Mouse (Mus musculus): ENCODE measurements at regions not wholly inside any gene's neighbourhood (a gene's known extent, or its start where the extent isn't known, plus 50 kb on each side); places are given as distances from the start of the nearest gene placed in this dataset.
A peak's percentile ranks its signal among the peaks of the same experiment; 100 is the strongest.

GRCm38 (mm10) chr1:36012081-36012765, 56.0 kb upstream of the Hs6st1 start:
- Histone ChIP-seq H3K27me3 (ENCODE audit: control insufficient read depth, insufficient read depth, low read length) (no peaks in the 10 kb centered on the region), H3K4me2 (replicated peaks; ENCODE audit: low read depth) (no peak overlapping the region), H3K36me3 (ENCODE audit: control insufficient read depth, insufficient read depth, low read length) (no peaks in the 10 kb centered on the region), H3K4me3 (ENCODE audit: low read depth, low read length) (no peak overlapping the region), H3K9ac (ENCODE audit: low read length) (no peak overlapping the region), H3K27ac (replicated peaks) (no peak overlapping the region), H3K9me3 (ENCODE audit: control insufficient read depth, low read length) (no peaks in the 10 kb centered on the region), H3K4me1 (replicated peaks; ENCODE audit: control insufficient read depth, insufficient read depth) (no peaks in the 10 kb centered on the region)
- TF ChIP-seq EP300 (optimal IDR thresholded peaks at IDR 0.05), result no peak
- no peak for TF ChIP-seq CTCF (IDR thresholded peaks at IDR 0.05; ENCODE audit: low read depth)
- 60% methylated on average over 9 of the region's 9 CpGs for WGBS
- ATAC-seq (ENCODE audit: low FRiP score, low TSS enrichment) (no peak), DNase-seq (ENCODE audit: low spot score) (no peak)

GRCm38 (mm10) chr1:36013823-36014341, 54.3 kb upstream of the Hs6st1 start:
- ATAC-seq (ENCODE audit: low FRiP score, low TSS enrichment) (peak; percentile 53; the same call in 1 of the 2 replicates), DNase-seq (ENCODE audit: low spot score) (peak; percentile 44)
- H3K36me3 ChIP-seq (ENCODE audit: control insufficient read depth, insufficient read depth, low read length), result no peaks in the 10 kb centered on the region
- no peak overlapping the region for H3K4me3 ChIP-seq (ENCODE audit: low read depth, low read length)
- H3K27ac ChIP-seq (replicated peaks), result no peak overlapping the region
- H3K9ac ChIP-seq (ENCODE audit: low read length), result no peak overlapping the region
- H3K4me2 ChIP-seq (replicated peaks; ENCODE audit: low read depth), result no peak overlapping the region
- no peaks in the 10 kb centered on the region for H3K9me3 ChIP-seq (ENCODE audit: control insufficient read depth, low read length)
- WGBS, result 39% methylated on average over 11 of the region's 11 CpGs
- no peaks in the 10 kb centered on the region for H3K4me1 ChIP-seq (replicated peaks; ENCODE audit: control insufficient read depth, insufficient read depth)
- TF ChIP-seq CTCF (IDR thresholded peaks at IDR 0.05; ENCODE audit: low read depth), result no peak
- no peak for TF ChIP-seq EP300 (optimal IDR thresholded peaks at IDR 0.05)
- H3K27me3 ChIP-seq (ENCODE audit: control insufficient read depth, insufficient read depth, low read length), result no peaks in the 10 kb centered on the region

GRCm38 (mm10) chr1:36014372-36014771, 53.8 kb upstream of the Hs6st1 start:
- no peak for DNase-seq (ENCODE audit: low spot score)
- TF ChIP-seq EP300 (optimal IDR thresholded peaks at IDR 0.05) (no peak), CTCF (IDR thresholded peaks at IDR 0.05; ENCODE audit: low read depth) (no peak)
- no peaks in the 10 kb centered on the region for H3K36me3 ChIP-seq (ENCODE audit: control insufficient read depth, insufficient read depth, low read length)
- H3K4me3 ChIP-seq (ENCODE audit: low read depth, low read length), result no peak overlapping the region
- WGBS, result 69% methylated on average over 7 of the region's 7 CpGs
- H3K27ac ChIP-seq (replicated peaks), result no peak overlapping the region
- no peaks in the 10 kb centered on the region for H3K9me3 ChIP-seq (ENCODE audit: control insufficient read depth, low read length)
- no peak for ATAC-seq (ENCODE audit: low FRiP score, low TSS enrichment)
- no peak overlapping the region for H3K4me2 ChIP-seq (replicated peaks; ENCODE audit: low read depth)
- no peaks in the 10 kb centered on the region for H3K4me1 ChIP-seq (replicated peaks; ENCODE audit: control insufficient read depth, insufficient read depth)
- H3K9ac ChIP-seq (ENCODE audit: low read length), result no peak overlapping the region
- no peaks in the 10 kb centered on the region for H3K27me3 ChIP-seq (ENCODE audit: control insufficient read depth, insufficient read depth, low read length)

GRCm38 (mm10) chr1:36015210-36015609, 53.0 kb upstream of the Hs6st1 start:
- DNase-seq (ENCODE audit: low spot score), result no peak
- H3K9me3 ChIP-seq (ENCODE audit: control insufficient read depth, low read length), result no peaks in the 10 kb centered on the region
- no peak overlapping the region for H3K27ac ChIP-seq (replicated peaks)
- WGBS, result 85% methylated on average over 5 of the region's 5 CpGs
- TF ChIP-seq CTCF (IDR thresholded peaks at IDR 0.05; ENCODE audit: low read depth), result no peak
- H3K9ac ChIP-seq (ENCODE audit: low read length), result no peak overlapping the region
- H3K4me2 ChIP-seq (replicated peaks; ENCODE audit: low read depth), result no peak overlapping the region
- H3K4me1 ChIP-seq (replicated peaks; ENCODE audit: control insufficient read depth, insufficient read depth), result no peaks in the 10 kb centered on the region
- no peaks in the 10 kb centered on the region for H3K27me3 ChIP-seq (ENCODE audit: control insufficient read depth, insufficient read depth, low read length)
- ATAC-seq (ENCODE audit: low FRiP score, low TSS enrichment), result no peak
- H3K36me3 ChIP-seq (ENCODE audit: control insufficient read depth, insufficient read depth, low read length), result no peaks in the 10 kb centered on the region
- no peak overlapping the region for H3K4me3 ChIP-seq (ENCODE audit: low read depth, low read length)

GRCm38 (mm10) chr1:36016566-36016965, 51.6 kb upstream of the Hs6st1 start:
- Histone ChIP-seq H3K4me2 (replicated peaks; ENCODE audit: low read depth) (no peak overlapping the region), H3K27ac (replicated peaks) (no peak overlapping the region), H3K4me1 (replicated peaks; ENCODE audit: control insufficient read depth, insufficient read depth) (no peaks in the 10 kb centered on the region), H3K36me3 (ENCODE audit: control insufficient read depth, insufficient read depth, low read length) (no peaks in the 10 kb centered on the region), H3K9ac (ENCODE audit: low read length) (no peak overlapping the region), H3K27me3 (ENCODE audit: control insufficient read depth, insufficient read depth, low read length) (no peaks in the 10 kb centered on the region), H3K4me3 (ENCODE audit: low read depth, low read length) (no peak overlapping the region), H3K9me3 (ENCODE audit: control insufficient read depth, low read length) (no peaks in the 10 kb centered on the region)
- DNase-seq (ENCODE audit: low spot score), result no peak
- WGBS, result 32% methylated on average over 4 of the region's 4 CpGs
- no peak for TF ChIP-seq CTCF (IDR thresholded peaks at IDR 0.05; ENCODE audit: low read depth)
- TF ChIP-seq EP300 (optimal IDR thresholded peaks at IDR 0.05), result no peak
- ATAC-seq (ENCODE audit: low FRiP score, low TSS enrichment), result no peak

GRCm38 (mm10) chr1:36017061-36017461, 51.1 kb upstream of the Hs6st1 start:
- no peak overlapping the region for H3K4me3 ChIP-seq (ENCODE audit: low read depth, low read length)
- no peaks in the 10 kb centered on the region for H3K36me3 ChIP-seq (ENCODE audit: control insufficient read depth, insufficient read depth, low read length)
- H3K27me3 ChIP-seq (ENCODE audit: control insufficient read depth, insufficient read depth, low read length), result no peaks in the 10 kb centered on the region
- ATAC-seq (ENCODE audit: low FRiP score, low TSS enrichment) (no peak), DNase-seq (ENCODE audit: low spot score) (no peak)
- no peak for TF ChIP-seq EP300 (optimal IDR thresholded peaks at IDR 0.05)
- TF ChIP-seq CTCF (IDR thresholded peaks at IDR 0.05; ENCODE audit: low read depth), result no peak
- H3K9ac ChIP-seq (ENCODE audit: low read length), result no peak overlapping the region
- H3K27ac ChIP-seq (replicated peaks), result no peak overlapping the region
- no peak overlapping the region for H3K4me2 ChIP-seq (replicated peaks; ENCODE audit: low read depth)
- 10% methylated on average over 7 of the region's 7 CpGs for WGBS
- no peaks in the 10 kb centered on the region for H3K9me3 ChIP-seq (ENCODE audit: control insufficient read depth, low read length)
- H3K4me1 ChIP-seq (replicated peaks; ENCODE audit: control insufficient read depth, insufficient read depth), result no peaks in the 10 kb centered on the region

All from stomach, postnatal 0 days (tissue).